In genomic region chrX:48694460-48694859, GRCm38 (mm10) we compare ENCODE assay signal across 8 mouse cellular contexts. TPM values are rescaled to one million over a fixed set of nuclear protein-coding genes. Genes with fewer than 3 reads are reported as not detected.
DNase-seq lines count a peak whose midpoint lies in the region; ATAC-seq and TF ChIP-seq lines count a peak whose summit lies in the region.

No protein-coding gene starts in this region.

- no peak for TF ChIP-seq POLR2A in liver, adult 2 months (IDR thresholded peaks at IDR 0.05; ENCODE audit: extremely low read depth, insufficient read depth, low read length)

- H3K36me3 ChIP-seq in liver, adult 2 months (ENCODE audit: control insufficient read depth, insufficient read depth, low read length): no peaks in the 10 kb centered on the region
- no peaks in the 10 kb centered on the region; the same call in 1 of the 2 replicates for H3K36me3 ChIP-seq in embryonic facial prominence, embryonic 13.5 days
- no peaks in the 10 kb centered on the region for H3K36me3 ChIP-seq in intestine, embryonic 15.5 days

- peak overlapping the region; percentile 33 for H3K4me3 ChIP-seq in liver, adult 2 months (ENCODE audit: insufficient read depth, low read depth, low read length)
- peak overlapping the region; percentile 59 for H3K4me3 ChIP-seq in embryonic facial prominence, embryonic 13.5 days
- peak overlapping the region; percentile 57 for H3K4me3 ChIP-seq in intestine, embryonic 15.5 days (replicated peaks)

- peak; percentile 74 for ATAC-seq in embryonic facial prominence, embryonic 13.5 days (ENCODE audit: insufficient number of reproducible peaks, insufficient read depth, low FRiP score, low TSS enrichment, low read depth)
- peak; percentile 78 for ATAC-seq in intestine, embryonic 15.5 days

- H3K27ac ChIP-seq in liver, adult 2 months (replicated peaks; ENCODE audit: insufficient read depth, low read depth, low read length): no peak overlapping the region
- no peak overlapping the region for H3K27ac ChIP-seq in embryonic facial prominence, embryonic 13.5 days
- H3K27ac ChIP-seq in intestine, embryonic 15.5 days: no peak overlapping the region

- no peaks in the 10 kb centered on the region for H3K27me3 ChIP-seq in liver, adult 2 months (ENCODE audit: control insufficient read depth, insufficient read depth, low read length)
- H3K27me3 ChIP-seq in embryonic facial prominence, embryonic 13.5 days: no peaks in the 10 kb centered on the region
- H3K27me3 ChIP-seq in intestine, embryonic 15.5 days (replicated peaks): no peaks in the 10 kb centered on the region

- H3K4me1 ChIP-seq in liver, adult 2 months (ENCODE audit: control insufficient read depth, insufficient read depth, low read length): peaks cover 5% of the 10 kb centered on the region
- H3K4me1 ChIP-seq in embryonic facial prominence, embryonic 13.5 days: no peaks in the 10 kb centered on the region
- no peaks in the 10 kb centered on the region for H3K4me1 ChIP-seq in intestine, embryonic 15.5 days (replicated peaks)

- H3K79me2 ChIP-seq in liver, adult 2 months (ENCODE audit: control insufficient read depth, insufficient read depth, low read length): no peaks in the 10 kb centered on the region

- no peak overlapping the region for H3K9ac ChIP-seq in liver, adult 2 months (ENCODE audit: low read depth, low read length)
- no peak overlapping the region for H3K9ac ChIP-seq in embryonic facial prominence, embryonic 13.5 days
- H3K9ac ChIP-seq in intestine, embryonic 15.5 days: no peak overlapping the region

- TF ChIP-seq CTCF in liver, adult 2 months (IDR thresholded peaks at IDR 0.05; ENCODE audit: low read depth, low read length): no peak

- H3K4me2 ChIP-seq in embryonic facial prominence, embryonic 13.5 days: peak overlapping the region; percentile 58
- peak overlapping the region; percentile 54 for H3K4me2 ChIP-seq in intestine, embryonic 15.5 days (replicated peaks)

- 7% methylated on average over 6 of the region's 6 CpGs for WGBS in liver, adult 2 months
- WGBS in embryonic facial prominence, embryonic 13.5 days: 18% methylated on average over 6 of the region's 6 CpGs
- 19% methylated on average over 6 of the region's 6 CpGs for WGBS in intestine, embryonic 15.5 days

- DNase-seq in liver, adult 2 months (ENCODE audit: extremely low read depth, low read depth, low spot score): no peak
- DNase-seq in liver: no peak
- DNase-seq in neural tube, embryonic 10.5 days (ENCODE audit: extremely low spot score, low spot score): peak; percentile 19
- DNase-seq in adrenal gland, adult 18-20 months (ENCODE audit: low spot score in 2 of 2): no peak
- no peak for DNase-seq in c-Kit-positive CD71-positive TER-119-positive erythroid progenitor cells, embryonic 14.5 days (ENCODE audit: low spot score)
- no peak for DNase-seq in kidney, adult 9 months

- no peaks in the 10 kb centered on the region for H3K9me3 ChIP-seq in embryonic facial prominence, embryonic 13.5 days
- no peaks in the 10 kb centered on the region for H3K9me3 ChIP-seq in intestine, embryonic 15.5 days

RNA-seq across cellular contexts. Expression of gene Rbmx2, which starts 0.3 kb away (rescaled TPM):
- total RNA-seq in liver, adult 2 months (2014; rRNA removed): 0.74 and 1.0 TPM in 2 replicates
- 0.21 and 0.39 TPM in 2 replicates for polyA plus RNA-seq in liver, adult 2 months (2012; rRNA removed)
- polyA plus RNA-seq in embryonic facial prominence, embryonic 13.5 days (2015; fragmentation: Nextera tagmentation; extraction: Ambion mirVana): 21.5 and 27.6 TPM in 2 replicates
- 19.8 and 20.4 TPM in 2 replicates for polyA plus RNA-seq in intestine, embryonic 15.5 days (2015; fragmentation: Nextera tagmentation; extraction: Ambion mirVana)
- total RNA-seq in adrenal gland, adult 18-20 months (2021): 1 to 10 TPM; 2.1 to 2.3 TPM

RNA-seq across cellular contexts. Expression of gene Gpr119, which starts 20.2 kb away (rescaled TPM):
- total RNA-seq in liver, adult 2 months (2014; rRNA removed): not detected in 2 replicates
- polyA plus RNA-seq in liver, adult 2 months (2012; rRNA removed): not detected in 2 replicates
- polyA plus RNA-seq in embryonic facial prominence, embryonic 13.5 days (2015; fragmentation: Nextera tagmentation; extraction: Ambion mirVana): not detected in 2 replicates
- polyA plus RNA-seq in intestine, embryonic 15.5 days (2015; fragmentation: Nextera tagmentation; extraction: Ambion mirVana): 0.21 and 0.48 TPM in 2 replicates
- not detected for total RNA-seq in adrenal gland, adult 18-20 months (2021)

Comparison
In these comparisons a context has a peak if more than half of its experiments do, and no peak if none do; other contexts are left out.
1. RNA of gene Rbmx2, which starts 0.3 kb away (polyA plus RNA-seq): 21.5 to 27.6 TPM in embryonic facial prominence, embryonic 13.5 days and 19.8 to 20.4 TPM in intestine, embryonic 15.5 days; 0.21 to 0.39 TPM in liver, adult 2 months; every median in the first group is over 10 times any median in the second.
2. Peak in every context shown above with its lines, with median percentiles within 50 percentile points of each other: H3K4me3 ChIP-seq.